Mouse (Mus musculus): ENCODE data around the gene Cdc42bpb. TPM values are rescaled to one million over a fixed set of nuclear protein-coding genes. Genes with fewer than 3 reads are reported as not detected.

Cdc42bpb gene
- polyA plus RNA-seq, 1 experiment from 2014 or later: 43.4 TPM

GRCm38 (mm10) chr12:111396997-111397396 is 19.5 kb upstream of the Cdc42bpb start:
- H3K4me2 ChIP-seq (ENCODE audit: low read depth, low read length): no peak overlapping the region
- WGBS: 78% methylated on average over 5 of the region's 5 CpGs
- no peak overlapping the region for H3K4me3 ChIP-seq (ENCODE audit: low read depth, low read length)
- H3K9ac ChIP-seq (replicated peaks; ENCODE audit: low read depth, low read length): no peak overlapping the region
- ATAC-seq (ENCODE audit: low read depth): no peak
- H3K27me3 ChIP-seq (ENCODE audit: control insufficient read depth, insufficient read depth, low read length): no peaks in the 10 kb centered on the region
- H3K36me3 ChIP-seq (ENCODE audit: control insufficient read depth, insufficient read depth, low read length): no peaks in the 10 kb centered on the region
- H3K27ac ChIP-seq (ENCODE audit: low read depth, low read length): no peak overlapping the region
- no peaks in the 10 kb centered on the region for H3K9me3 ChIP-seq (ENCODE audit: control insufficient read depth, low read length)
- no peaks in the 10 kb centered on the region for H3K4me1 ChIP-seq (ENCODE audit: control insufficient read depth, insufficient read depth, low read length)

GRCm38 (mm10) chr12:111394008-111394407 is 16.5 kb upstream of the Cdc42bpb start:
- no peaks in the 10 kb centered on the region for H3K9me3 ChIP-seq (ENCODE audit: control insufficient read depth, low read length)
- WGBS: 84% methylated on average over 6 of the region's 6 CpGs
- H3K4me2 ChIP-seq (ENCODE audit: low read depth, low read length): no peak overlapping the region
- no peak overlapping the region for H3K4me3 ChIP-seq (ENCODE audit: low read depth, low read length)
- H3K27me3 ChIP-seq (ENCODE audit: control insufficient read depth, insufficient read depth, low read length): no peaks in the 10 kb centered on the region
- no peak overlapping the region for H3K9ac ChIP-seq (replicated peaks; ENCODE audit: low read depth, low read length)
- ATAC-seq (ENCODE audit: low read depth): no peak
- no peaks in the 10 kb centered on the region for H3K4me1 ChIP-seq (ENCODE audit: control insufficient read depth, insufficient read depth, low read length)
- no peaks in the 10 kb centered on the region for H3K36me3 ChIP-seq (ENCODE audit: control insufficient read depth, insufficient read depth, low read length)
- H3K27ac ChIP-seq (ENCODE audit: low read depth, low read length): no peak overlapping the region

GRCm38 (mm10) chr12:111387146-111387545 is 9.6 kb upstream of the Cdc42bpb start:
- Histone ChIP-seq H3K9me3 (ENCODE audit: control insufficient read depth, low read length) (no peaks in the 10 kb centered on the region), H3K4me1 (ENCODE audit: control insufficient read depth, insufficient read depth, low read length) (no peaks in the 10 kb centered on the region), H3K27ac (ENCODE audit: low read depth, low read length) (no peak overlapping the region), H3K4me2 (ENCODE audit: low read depth, low read length) (no peak overlapping the region), H3K27me3 (ENCODE audit: control insufficient read depth, insufficient read depth, low read length) (no peaks in the 10 kb centered on the region), H3K36me3 (ENCODE audit: control insufficient read depth, insufficient read depth, low read length) (no peaks in the 10 kb centered on the region), H3K9ac (replicated peaks; ENCODE audit: low read depth, low read length) (no peak overlapping the region), H3K4me3 (ENCODE audit: low read depth, low read length) (no peak overlapping the region)
- WGBS: 96% methylated on average over 4 of the region's 4 CpGs
- no peak for ATAC-seq (ENCODE audit: low read depth)

- H3K36me3 ChIP-seq (ENCODE audit: control insufficient read depth, insufficient read depth, low read length): no peaks in the 10 kb centered on the region
Measured at GRCm38 (mm10) chr12:111386642-111387120, 9.2 kb upstream of the Cdc42bpb start.

GRCm38 (mm10) chr12:111385883-111386641 is 8.5 kb upstream of the Cdc42bpb start:
- 92% methylated on average over 13 of the region's 13 CpGs for WGBS
- no peak for ATAC-seq (ENCODE audit: low read depth)

More at GRCm38 (mm10) chr12:111386642-111387120, 9.2 kb upstream of the Cdc42bpb start:
- H3K4me3 ChIP-seq (ENCODE audit: low read depth, low read length): no peak overlapping the region
- no peak overlapping the region for H3K4me2 ChIP-seq (ENCODE audit: low read depth, low read length)
- no peak for ATAC-seq (ENCODE audit: low read depth)
- WGBS: 70% methylated on average over 8 of the region's 8 CpGs
- H3K9ac ChIP-seq (replicated peaks; ENCODE audit: low read depth, low read length): no peak overlapping the region
- no peaks in the 10 kb centered on the region for H3K4me1 ChIP-seq (ENCODE audit: control insufficient read depth, insufficient read depth, low read length)
- H3K9me3 ChIP-seq (ENCODE audit: control insufficient read depth, low read length): no peaks in the 10 kb centered on the region
- no peaks in the 10 kb centered on the region for H3K27me3 ChIP-seq (ENCODE audit: control insufficient read depth, insufficient read depth, low read length)
- H3K27ac ChIP-seq (ENCODE audit: low read depth, low read length): no peak overlapping the region

GRCm38 (mm10) chr12:111378812-111379211 is 1.3 kb upstream of the Cdc42bpb start:
- no peaks in the 10 kb centered on the region for H3K27me3 ChIP-seq (ENCODE audit: control insufficient read depth, insufficient read depth, low read length)
- H3K9me3 ChIP-seq (ENCODE audit: control insufficient read depth, low read length): no peaks in the 10 kb centered on the region
- ATAC-seq (ENCODE audit: low read depth): no peak
- H3K4me1 ChIP-seq (ENCODE audit: control insufficient read depth, insufficient read depth, low read length): peaks cover 25% of the 10 kb centered on the region; the same call in 1 of the 2 replicates
- peak overlapping the region; percentile 87 for H3K4me2 ChIP-seq (ENCODE audit: low read depth, low read length)
- peak overlapping the region; percentile 95; the same call in 1 of the 2 replicates for H3K27ac ChIP-seq (ENCODE audit: low read depth, low read length)
- no peaks in the 10 kb centered on the region for H3K36me3 ChIP-seq (ENCODE audit: control insufficient read depth, insufficient read depth, low read length)
- H3K9ac ChIP-seq (replicated peaks; ENCODE audit: low read depth, low read length): peak overlapping the region; percentile 95; the same call in 1 of the 2 replicates
- peak overlapping the region; percentile 96 for H3K4me3 ChIP-seq (ENCODE audit: low read depth, low read length)
- WGBS: 71% methylated on average over 12 of the region's 12 CpGs

More at GRCm38 (mm10) chr12:111385883-111386641, 8.5 kb upstream of the Cdc42bpb start:
- H3K4me3 ChIP-seq (ENCODE audit: low read depth, low read length): no peak overlapping the region
- no peak overlapping the region for H3K27ac ChIP-seq (ENCODE audit: low read depth, low read length)
- H3K36me3 ChIP-seq (ENCODE audit: control insufficient read depth, insufficient read depth, low read length): no peaks in the 10 kb centered on the region
- no peaks in the 10 kb centered on the region for H3K27me3 ChIP-seq (ENCODE audit: control insufficient read depth, insufficient read depth, low read length)
- H3K9ac ChIP-seq (replicated peaks; ENCODE audit: low read depth, low read length): no peak overlapping the region
- H3K4me2 ChIP-seq (ENCODE audit: low read depth, low read length): no peak overlapping the region
- no peaks in the 10 kb centered on the region for H3K9me3 ChIP-seq (ENCODE audit: control insufficient read depth, low read length)
- no peaks in the 10 kb centered on the region for H3K4me1 ChIP-seq (ENCODE audit: control insufficient read depth, insufficient read depth, low read length)

- Histone ChIP-seq H3K9me3 (ENCODE audit: control insufficient read depth, low read length) (no peaks in the 10 kb centered on the region), H3K4me1 (ENCODE audit: control insufficient read depth, insufficient read depth, low read length) (peaks cover 25% of the 10 kb centered on the region; the same call in 1 of the 2 replicates), H3K4me3 (ENCODE audit: low read depth, low read length) (peak overlapping the region; percentile 96), H3K27ac (ENCODE audit: low read depth, low read length) (peak overlapping the region; percentile 95), H3K27me3 (ENCODE audit: control insufficient read depth, insufficient read depth, low read length) (no peaks in the 10 kb centered on the region), H3K9ac (replicated peaks; ENCODE audit: low read depth, low read length) (peak overlapping the region; percentile 95), H3K4me2 (ENCODE audit: low read depth, low read length) (peak overlapping the region; percentile 87), H3K36me3 (ENCODE audit: control insufficient read depth, insufficient read depth, low read length) (no peaks in the 10 kb centered on the region)
- WGBS: under 1% methylated on average over 32 of the region's 32 CpGs
- ATAC-seq (ENCODE audit: low read depth): peak; percentile 78
Measured at GRCm38 (mm10) chr12:111377986-111378490, 520 bp upstream of the Cdc42bpb start.

GRCm38 (mm10) chr12:111376826-111377331 is 639 bp downstream of the Cdc42bpb start:
- H3K36me3 ChIP-seq (ENCODE audit: control insufficient read depth, insufficient read depth, low read length): no peaks in the 10 kb centered on the region
- peaks cover 25% of the 10 kb centered on the region; the same call in 1 of the 2 replicates for H3K4me1 ChIP-seq (ENCODE audit: control insufficient read depth, insufficient read depth, low read length)
- peak overlapping the region; percentile 96 for H3K4me3 ChIP-seq (ENCODE audit: low read depth, low read length)
- H3K27me3 ChIP-seq (ENCODE audit: control insufficient read depth, insufficient read depth, low read length): no peaks in the 10 kb centered on the region
- H3K4me2 ChIP-seq (ENCODE audit: low read depth, low read length): peak overlapping the region; percentile 87
- ATAC-seq (ENCODE audit: low read depth): peak; percentile 39
- under 1% methylated on average over 44 of the region's 49 CpGs for WGBS
- peak overlapping the region; percentile 95 for H3K9ac ChIP-seq (replicated peaks; ENCODE audit: low read depth, low read length)
- H3K9me3 ChIP-seq (ENCODE audit: control insufficient read depth, low read length): no peaks in the 10 kb centered on the region
- H3K27ac ChIP-seq (ENCODE audit: low read depth, low read length): peak overlapping the region; percentile 95

- Histone ChIP-seq H3K36me3 (ENCODE audit: control insufficient read depth, insufficient read depth, low read length) (no peaks in the 10 kb centered on the region), H3K27me3 (ENCODE audit: control insufficient read depth, insufficient read depth, low read length) (no peaks in the 10 kb centered on the region), H3K4me2 (ENCODE audit: low read depth, low read length) (peak overlapping the region; percentile 87), H3K9me3 (ENCODE audit: control insufficient read depth, low read length) (no peaks in the 10 kb centered on the region), H3K4me3 (ENCODE audit: low read depth, low read length) (peak overlapping the region; percentile 96), H3K9ac (replicated peaks; ENCODE audit: low read depth, low read length) (peak overlapping the region; percentile 95), H3K4me1 (ENCODE audit: control insufficient read depth, insufficient read depth, low read length) (peaks cover 25% of the 10 kb centered on the region; the same call in 1 of the 2 replicates), H3K27ac (ENCODE audit: low read depth, low read length) (no peak overlapping the region)
- WGBS: 41% methylated on average over 6 of the region's 6 CpGs
- ATAC-seq (ENCODE audit: low read depth): no peak
Measured at GRCm38 (mm10) chr12:111376053-111376452, 1.5 kb downstream of the Cdc42bpb start.

All from neural tube, embryonic 14.5 days (tissue).